Mouse (Mus musculus): ENCODE data around the gene Adamts13. TPM values are rescaled to one million over a fixed set of nuclear protein-coding genes. Genes with fewer than 3 reads are reported as not detected.

Gene Adamts13
- total and polyA plus RNA-seq, 3 experiments: 0.13 to 0.17 TPM; not detected in 1

GRCm38 (mm10) chr2:27036003-27036402 is 62.8 kb downstream of the Adamts13 start:
- in situ Hi-C loops (cut with MboI; ENCODE audit: low pct_ligation_motif_present, low pct_unique_long_range_greater_than_20kb, low sequenced_read_pairs) (loop anchor here (5.0 kb wide), 1 partner anchor 394 kb away; no protein-coding TSS in a partner anchor), dilution Hi-C loops (cut with MboI; ENCODE audit: extremely low pct_ligation_motif_present, extremely low pct_unique_long_range_greater_than_20kb, low sequenced_read_pairs) (no loop called here)
- 0 out of 2 replicates have a peak overlapping the region, but pooled peaks have one; percentile 32 for H3K4me2 ChIP-seq (ENCODE audit: insufficient read depth, low read depth, poor library complexity, severe bottlenecking)
- DNase-seq (ENCODE audit: extremely low read depth): peak; percentile 45
- peaks cover 17% of the 10 kb centered on the region for H3K27me3 ChIP-seq (replicated peaks)
- H3K4me3 ChIP-seq (replicated peaks in 1 of 3; ENCODE audit: low read depth in 2 of 3, low read length in 2 of 3, poor library complexity in 1 of 3): no peak overlapping the region
- H3K79me2 ChIP-seq (replicated peaks; ENCODE audit: control insufficient read depth, extremely low read depth, insufficient read depth, poor library complexity, severe bottlenecking): no peaks in the 10 kb centered on the region
- TF ChIP-seq ZMIZ1 (IDR thresholded peaks at IDR 0.05; ENCODE audit: low read depth, low read length) (no peak), MYC (IDR thresholded peaks at IDR 0.05; ENCODE audit: low read depth, low read length) (no peak), BHLHE40 (IDR thresholded peaks at IDR 0.05; ENCODE audit: low read depth, low read length) (peak; percentile 64), POLR2A (IDR thresholded peaks at IDR 0.05; ENCODE audit: low read depth, low read length) (no peak), TCF12 (IDR thresholded peaks at IDR 0.05; ENCODE audit: low read depth, low read length) (peak; percentile 80), UBTF (IDR thresholded peaks at IDR 0.05; ENCODE audit: low read depth, low read length) (no peak), HCFC1 (IDR thresholded peaks at IDR 0.05; ENCODE audit: low read depth, low read length) (no peak), JUND (conservative IDR thresholded peaks at IDR 0.05; ENCODE audit: low read depth, low read length) (no peak), NRF1 (IDR thresholded peaks at IDR 0.05; ENCODE audit: low read depth, low read length) (no peak), GABPA (IDR thresholded peaks at IDR 0.05; ENCODE audit: insufficient replicate concordance, low read depth, low read length) (no peak), POLR2AphosphoS2 (IDR thresholded peaks at IDR 0.05; ENCODE audit: low read depth, low read length) (no peak), RCOR1 (conservative IDR thresholded peaks at IDR 0.05; ENCODE audit: low read depth, low read length) (peak; percentile 46; the same call in 1 of the 2 replicates), ZKSCAN1 (IDR thresholded peaks at IDR 0.05; ENCODE audit: borderline replicate concordance, low read depth, low read length) (no peak), SIN3A (IDR thresholded peaks at IDR 0.05; ENCODE audit: low read length) (no peak), USF1 (IDR thresholded peaks at IDR 0.05; ENCODE audit: low read depth, low read length) (no peak), MXI1 (IDR thresholded peaks at IDR 0.05; ENCODE audit: low read depth, low read length) (no peak), MAX (IDR thresholded peaks at IDR 0.05; ENCODE audit: low read length) (peak; percentile 39; the same call in 1 of the 2 replicates), MAZ (IDR thresholded peaks at IDR 0.05; ENCODE audit: low read depth, low read length) (peak; percentile 72; the same call in 1 of the 2 replicates), EP300 (IDR thresholded peaks at IDR 0.05; ENCODE audit: low read length) (peak; percentile 62), PAX5 (IDR thresholded peaks at IDR 0.05; ENCODE audit: low read length) (no peak), ETS1 (conservative IDR thresholded peaks at IDR 0.05; ENCODE audit: low read depth, low read length) (no peak; the same call in 1 of the 2 replicates), IRF4 (IDR thresholded peaks at IDR 0.05; ENCODE audit: low read depth, low read length) (peak; percentile 24; the same call in 1 of the 2 replicates), NELFE (IDR thresholded peaks at IDR 0.05; ENCODE audit: low read depth, low read length) (no peak), TBP (conservative IDR thresholded peaks at IDR 0.05; ENCODE audit: low read depth, low read length) (no peak), SMC3 (IDR thresholded peaks at IDR 0.05; ENCODE audit: low read depth, low read length) (no peak), MEF2A (IDR thresholded peaks at IDR 0.05; ENCODE audit: borderline replicate concordance, low read depth, low read length) (no peak), USF2 (conservative IDR thresholded peaks at IDR 0.05; ENCODE audit: low read depth, low read length) (no peak)
- H3K27ac ChIP-seq (ENCODE audit: insufficient read depth, low read depth): no peak overlapping the region
- no peak overlapping the region for H3K9ac ChIP-seq (ENCODE audit: insufficient read depth, low read depth)
- H3K4me1 ChIP-seq (ENCODE audit: control insufficient read depth in 1 of 2, insufficient read depth in 2 of 2): peaks cover 19 to 48% of the 10 kb centered on the region in 2 experiments
- no peaks in the 10 kb centered on the region for H3K36me3 ChIP-seq (replicated peaks in 1 of 2; ENCODE audit: control insufficient read depth in 1 of 2, insufficient read depth in 1 of 2, low read length in 1 of 2)
- H3K9me3 ChIP-seq (replicated peaks; ENCODE audit: low read length): no peaks in the 10 kb centered on the region

Measured in CH12.LX (cell line).